In genomic region chr10:58392435-58392834, GRCm38 (mm10) we compare ENCODE assay signal across 9 mouse cellular contexts. TPM values are rescaled to one million over a fixed set of nuclear protein-coding genes. Genes with fewer than 3 reads are reported as not detected.
DNase-seq lines count a peak whose midpoint lies in the region.
"Had no signal": no experiment of that assay in that cellular context is flagged by ENCODE, and none has a peak within 500 bp of the region (broad histone marks: within the 10 kb centered on the region; RNA-seq: fewer than 3 reads in every experiment).

No protein-coding gene starts in this region.

- intact Hi-C loops in left cerebral cortex, postnatal 25 days (cut with DNase I) = no loop called here
- intact Hi-C loops in left cerebral cortex, postnatal 36 days (cut with DNase I) = no loop called here

- DNase-seq in heart, adult 11 months = peak; percentile 75
- no peak for DNase-seq in heart, postnatal 4 days
- DNase-seq in left cerebral cortex, postnatal 25 days (ENCODE audit: low spot score in 2 of 2) = peak; percentile 50 to 90
- DNase-seq in left cerebral cortex, postnatal 36 days (ENCODE audit: low spot score in 2 of 2) = no peak
- peak; percentile 59 for DNase-seq in right cerebral cortex, adult 18-20 months
- DNase-seq in right cerebral cortex, postnatal 4 days = no peak
- peak; percentile 70 for DNase-seq in telencephalon, adult 2 months (ENCODE audit: low read depth, low spot score)
- no peak for DNase-seq in thymus, postnatal 0 days (ENCODE audit: low spot score)
- DNase-seq: cerebellum, adult 11-12 months had no signal

RNA-seq across cellular contexts. Expression of gene Ranbp2, which starts 54.3 kb away (rescaled TPM):
- 10 to 100 TPM; 67.4 to 67.5 TPM for total RNA-seq in heart, postnatal 4 days (2021)
- total RNA-seq in left cerebral cortex, postnatal 25 days (2021) = 10 to 100 TPM; 89.1 to 94.5 TPM
- total RNA-seq in left cerebral cortex, postnatal 36 days (2021) = 10 to 100 TPM; 75.6 to 96.8 TPM
- polyA plus RNA-seq in thymus, postnatal 0 days (2015; fragmentation: Nextera tagmentation; extraction: Ambion mirVana) = 19.3 and 21.8 TPM in 2 replicates

Comparison
In these comparisons a context has a peak if more than half of its experiments do, and no peak if none do; other contexts are left out.
1. DNase-seq: peak in heart, adult 11 months (single experiment), left cerebral cortex, postnatal 25 days (2 of 2), right cerebral cortex, adult 18-20 months (single experiment) and telencephalon, adult 2 months (single experiment); none in heart, postnatal 4 days (single experiment), left cerebral cortex, postnatal 36 days (0 of 2), right cerebral cortex, postnatal 4 days (single experiment) and thymus, postnatal 0 days (single experiment).